ENCODE assay signal across 8 mouse cellular contexts in genomic region chr5:105718138-105718670, GRCm38 (mm10). TPM values are rescaled to one million over a fixed set of nuclear protein-coding genes. Genes with fewer than 3 reads are reported as not detected.
DNase-seq lines count a peak whose midpoint lies in the region; TF ChIP-seq lines count a peak whose summit lies in the region.
"Had no signal": no experiment of that assay in that cellular context is flagged by ENCODE, and none has a peak within 500 bp of the region (broad histone marks: within the 10 kb centered on the region; RNA-seq: fewer than 3 reads in every experiment).

No protein-coding gene starts in this region.

- H3K79me2 ChIP-seq in liver, adult 2 months (ENCODE audit: control insufficient read depth, insufficient read depth, low read length): peaks cover 18% of the 10 kb centered on the region

- no peak overlapping the region for H3K9ac ChIP-seq in liver, adult 2 months (ENCODE audit: low read depth, low read length)

- peaks cover 13% of the 10 kb centered on the region for H3K4me1 ChIP-seq in liver, adult 2 months (ENCODE audit: control insufficient read depth, insufficient read depth, low read length)
- peaks cover 53% of the 10 kb centered on the region for H3K4me1 ChIP-seq in bone marrow macrophage, adult 2 months (ENCODE audit: control insufficient read depth, insufficient read depth, low read length)

- no peak for DNase-seq in liver, adult 2 months (ENCODE audit: extremely low read depth, low read depth, low spot score)
- no peak for DNase-seq in liver
- DNase-seq in induced T-regulatory cell, adult 2 months (ENCODE audit: low read depth): peak; percentile 91
- peak; percentile 83 for DNase-seq in naive thymus-derived CD4-positive, alpha-beta T cell, adult 2 months (ENCODE audit: low read depth)
- no peak for DNase-seq in spleen, postnatal 14 days (ENCODE audit: low spot score in 2 of 2)
- DNase-seq in cerebellum, postnatal 14 days: no peak

- WGBS in liver, adult 2 months: 75% methylated on average over 11 of the region's 11 CpGs

- H3K4me3 ChIP-seq in liver, adult 2 months (ENCODE audit: insufficient read depth, low read depth, low read length): no peak overlapping the region
- H3K4me3 ChIP-seq in bone marrow macrophage, adult 2 months (ENCODE audit: insufficient read depth, low read length): peak overlapping the region; percentile 37
- H3K4me3 ChIP-seq: myocyte had no signal

- TF ChIP-seq POLR2A in liver, adult 2 months (IDR thresholded peaks at IDR 0.05; ENCODE audit: extremely low read depth, insufficient read depth, low read length): no peak
- no peak for TF ChIP-seq POLR2A in bone marrow macrophage, adult 2 months (IDR thresholded peaks at IDR 0.05; ENCODE audit: borderline replicate concordance, low read depth, low read length)

- H3K27ac ChIP-seq in liver, adult 2 months (replicated peaks; ENCODE audit: insufficient read depth, low read depth, low read length): peak overlapping the region; percentile 44; the same call in 1 of the 2 replicates
- H3K27ac ChIP-seq in bone marrow macrophage, adult 2 months (ENCODE audit: insufficient read depth, low read depth, low read length): peak overlapping the region; percentile 63

- H3K36me3 ChIP-seq in liver, adult 2 months (ENCODE audit: control insufficient read depth, insufficient read depth, low read length): no peaks in the 10 kb centered on the region

- no peak for TF ChIP-seq CTCF in liver, adult 2 months (IDR thresholded peaks at IDR 0.05; ENCODE audit: low read depth, low read length)
- no peak for TF ChIP-seq CTCF in bone marrow macrophage, adult 2 months (IDR thresholded peaks at IDR 0.05; ENCODE audit: low read depth, low read length)

- H3K27me3 ChIP-seq in liver, adult 2 months (ENCODE audit: control insufficient read depth, insufficient read depth, low read length): no peaks in the 10 kb centered on the region

RNA-seq across cellular contexts. Expression of gene Lrrc8d, which starts 18.4 kb away (rescaled TPM):
- total RNA-seq in liver, adult 2 months (2014; rRNA removed): 11.6 and 13.8 TPM in 2 replicates
- polyA plus RNA-seq in liver, adult 2 months (2012; rRNA removed): 7.0 and 7.9 TPM in 2 replicates
- 30.8 and 37.1 TPM in 2 replicates for polyA plus RNA-seq in bone marrow macrophage, adult 2 months (2012; ENCODE audit: insufficient read depth, insufficient read length, missing spikeins)

Comparison
In these comparisons a context has a peak if more than half of its experiments do, and no peak if none do; other contexts are left out.
1. DNase-seq: peak in induced T-regulatory cell, adult 2 months (single experiment) and naive thymus-derived CD4-positive, alpha-beta T cell, adult 2 months (single experiment); none in liver, adult 2 months (single experiment), liver (single experiment), spleen, postnatal 14 days (0 of 2) and cerebellum, postnatal 14 days (0 of 2).